Mouse (Mus musculus) heart, embryonic 11.5 days (tissue): ENCODE data around the gene Gbp2. TPM values are rescaled to one million over a fixed set of nuclear protein-coding genes. Genes with fewer than 3 reads are reported as not detected.
"Not testable (repeated sequence)": the region's sequence is repeated elsewhere in the genome, so short reads cannot be mapped to it uniquely, and the experiment has no call there.

Experiments used
- ATAC-seq: fragments of 200-750 bp; cut with Nextera tagmentation; replicated peaks from 2 replicates; pipeline ENCODE4 v1.8.0; 2017; ENCODE audit warnings: moderate library complexity; ENCODE audit not compliant: insufficient number of reproducible peaks, low FRiP score, low TSS enrichment
- H3K27ac ChIP-seq: fragments of 300-500 bp; sonication (generic); 2 replicates; pipeline ENCODE4 v1.5.1; 2014; ENCODE audit warnings: mild to moderate bottlenecking, low read depth, low read length
- H3K27me3 ChIP-seq: fragments of 300-500 bp; sonication (generic); 2 replicates; pipeline ENCODE4 v1.6.1; 2014; ENCODE audit warnings: mild to moderate bottlenecking, low read length, mixed read lengths; ENCODE audit not compliant: control insufficient read depth, insufficient read depth
- H3K36me3 ChIP-seq: fragments of 300-500 bp; sonication (generic); 2 replicates; pipeline ENCODE4 v1.6.1; 2014; ENCODE audit warnings: mild to moderate bottlenecking, low read length, moderate library complexity, mixed read lengths; ENCODE audit not compliant: control insufficient read depth, insufficient read depth
- H3K4me1 ChIP-seq: fragments of 300-500 bp; sonication (generic); 2 replicates; pipeline ENCODE4 v1.6.1; 2014; ENCODE audit warnings: low read length; ENCODE audit not compliant: control insufficient read depth, insufficient read depth
- H3K4me2 ChIP-seq: fragments of 300-500 bp; sonication (generic); 2 replicates; pipeline ENCODE4 v1.6.1; 2014; ENCODE audit warnings: mild to moderate bottlenecking, moderate library complexity
- H3K4me3 ChIP-seq: fragments of 300-500 bp; sonication (generic); 2 replicates; pipeline ENCODE4 v1.5.1; 2014; ENCODE audit warnings: low read depth, low read length
- H3K9ac ChIP-seq: fragments of 300-500 bp; sonication (generic); 2 replicates; pipeline ENCODE4 v1.6.1; 2014; ENCODE audit warnings: mild to moderate bottlenecking, low read depth, low read length, moderate library complexity
- H3K9me3 ChIP-seq: fragments of 300-500 bp; sonication (generic); replicated peaks from 2 replicates; pipeline ENCODE4 v1.6.1; 2016; ENCODE audit warnings: low read length; ENCODE audit not compliant: control insufficient read depth
- WGBS: fragments of 180-500 bp; shearing (Covaris S2); extraction: QIAGEN DNeasy Blood & Tissue Kit; methylation state at CpG from one replicate; pipeline ENCODE4 v1.1.7; 2014; ENCODE audit not compliant: insufficient replicate concordance; 5-methylcytosine and 5-hydroxymethylcytosine counted together
- polyA plus RNA-seq: library from polyadenylated mRNA; unstranded; fragments of >200 nt; fragmentation: Nextera tagmentation; extraction: Ambion mirVana; gene quantifications from 2 replicates; pipeline ENCODE4 v1.2.1, GENCODE M21; 2014

Gene Gbp2
- polyA plus RNA-seq, 1 experiment from 2014 or later: 1.1 TPM

- Histone ChIP-seq H3K9me3 (no peaks in the 10 kb centered on the region), H3K9ac (no peak within 1 kb of the TSS), H3K36me3 (no peaks in the 10 kb centered on the region), H3K27ac (no peak within 1 kb of the TSS), H3K4me3 (no peak within 1 kb of the TSS), H3K4me1 (no peaks in the 10 kb centered on the region), H3K4me2 (no peak within 1 kb of the TSS), H3K27me3 (no peaks in the 10 kb centered on the region)
- WGBS: 71% methylated on average over 1 of the region's 1 CpGs
- ATAC-seq: no peak
These were observed 25.9 kb upstream of the Gbp2 start, which contains the start of gene Gbp2b for GRCm38 (mm10) chr3:142594547-142594946. TSS of gene Gbp2b (plus strand) at chr3:142594847.

- Histone ChIP-seq H3K4me2 (no peak overlapping the region), H3K27ac (no peak overlapping the region), H3K4me3 (no peak overlapping the region), H3K36me3 (no peaks in the 10 kb centered on the region), H3K27me3 (no peaks in the 10 kb centered on the region), H3K4me1 (no peaks in the 10 kb centered on the region), H3K9ac (no peak overlapping the region), H3K9me3 (no peaks in the 10 kb centered on the region)
- ATAC-seq: no peak
- 65% methylated on average over 3 of the region's 3 CpGs for WGBS
These were observed 22.5 kb upstream of the Gbp2 start for GRCm38 (mm10) chr3:142597923-142598322.

DNA sequence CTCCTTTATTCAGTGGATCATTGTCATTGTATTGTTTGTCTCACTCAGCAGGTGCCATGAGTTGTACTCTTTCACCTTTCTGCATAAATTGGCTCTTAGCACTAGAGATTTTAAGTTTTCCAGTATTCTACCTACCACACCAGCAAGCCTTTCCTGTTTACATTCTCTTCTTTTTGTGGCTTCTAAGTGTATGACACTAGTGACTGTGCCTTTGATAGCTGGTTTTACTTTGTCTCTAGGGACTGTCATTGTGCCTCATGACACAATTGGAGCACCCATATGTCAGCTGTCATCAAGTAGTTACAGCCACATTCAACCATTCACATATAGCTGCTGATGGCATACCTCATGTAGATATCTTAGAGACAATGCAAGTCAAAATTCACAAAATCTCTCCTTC is 18.7 kb upstream of the Gbp2 start:
- no peaks in the 10 kb centered on the region for H3K4me1 ChIP-seq
- H3K4me2 ChIP-seq: no peak overlapping the region
- H3K27ac ChIP-seq: no peak overlapping the region
- ATAC-seq: no peak
- no peak overlapping the region for H3K9ac ChIP-seq
- H3K36me3 ChIP-seq: no peaks in the 10 kb centered on the region
- no peaks in the 10 kb centered on the region for H3K9me3 ChIP-seq
- H3K4me3 ChIP-seq: no peak overlapping the region
- no peaks in the 10 kb centered on the region for H3K27me3 ChIP-seq

DNA sequence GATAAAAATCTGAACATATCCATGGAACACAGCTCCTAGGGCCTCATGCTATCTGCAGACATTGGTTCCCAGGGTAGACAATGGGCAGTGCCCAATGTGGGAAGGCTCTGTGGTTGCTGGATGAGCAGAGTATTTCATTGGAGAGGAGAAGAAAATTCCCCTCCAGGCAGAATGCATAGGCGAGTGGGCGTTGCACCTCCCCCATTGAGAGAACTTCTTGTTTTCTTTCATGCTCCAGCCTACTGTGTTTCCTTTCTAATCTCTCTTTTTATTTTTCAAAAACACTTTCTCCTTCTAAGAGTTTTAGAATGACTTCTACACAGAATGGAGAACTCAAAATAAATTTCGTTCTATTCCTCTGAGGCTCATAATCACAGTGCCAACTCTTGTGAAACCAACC is 1.7 kb upstream of the Gbp2 start:
- no peak overlapping the region for H3K27ac ChIP-seq
- no peak overlapping the region for H3K4me2 ChIP-seq
- H3K9me3 ChIP-seq: no peaks in the 10 kb centered on the region
- H3K36me3 ChIP-seq: no peaks in the 10 kb centered on the region
- no peak overlapping the region for H3K4me3 ChIP-seq
- ATAC-seq: no peak
- no peak overlapping the region for H3K9ac ChIP-seq
- no peaks in the 10 kb centered on the region for H3K27me3 ChIP-seq
- H3K4me1 ChIP-seq: no peaks in the 10 kb centered on the region
- 77% methylated on average over 3 of the region's 3 CpGs for WGBS

DNA sequence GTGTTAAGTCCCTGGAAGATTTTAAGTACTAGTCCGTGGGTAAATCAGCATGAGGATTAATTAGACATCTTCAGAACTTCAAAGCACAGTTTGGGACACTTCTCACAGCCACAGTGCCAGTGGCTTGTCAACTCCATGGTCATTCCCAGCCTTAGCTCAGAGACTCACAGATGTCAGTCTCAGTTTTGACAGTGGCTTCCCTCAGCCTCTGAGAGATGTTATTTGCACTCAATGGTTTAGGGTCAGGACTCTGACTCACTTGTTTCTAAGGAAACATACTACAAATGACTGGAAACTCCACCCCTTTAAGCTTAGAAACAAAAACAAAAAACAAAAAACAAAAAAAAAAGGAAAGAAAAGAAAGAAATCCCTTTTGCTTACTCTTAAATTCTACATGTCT is 796 bp upstream of the Gbp2 start:
- H3K9ac ChIP-seq: no peak overlapping the region
- no peak overlapping the region for H3K4me3 ChIP-seq
- H3K36me3 ChIP-seq: no peaks in the 10 kb centered on the region
- H3K4me2 ChIP-seq: no peak overlapping the region
- no peaks in the 10 kb centered on the region for H3K9me3 ChIP-seq
- H3K27me3 ChIP-seq: no peaks in the 10 kb centered on the region
- no peaks in the 10 kb centered on the region for H3K4me1 ChIP-seq
- ATAC-seq: no peak
- H3K27ac ChIP-seq: no peak overlapping the region
- WGBS: 42% methylated on average over 1 of the region's 1 CpGs

DNA sequence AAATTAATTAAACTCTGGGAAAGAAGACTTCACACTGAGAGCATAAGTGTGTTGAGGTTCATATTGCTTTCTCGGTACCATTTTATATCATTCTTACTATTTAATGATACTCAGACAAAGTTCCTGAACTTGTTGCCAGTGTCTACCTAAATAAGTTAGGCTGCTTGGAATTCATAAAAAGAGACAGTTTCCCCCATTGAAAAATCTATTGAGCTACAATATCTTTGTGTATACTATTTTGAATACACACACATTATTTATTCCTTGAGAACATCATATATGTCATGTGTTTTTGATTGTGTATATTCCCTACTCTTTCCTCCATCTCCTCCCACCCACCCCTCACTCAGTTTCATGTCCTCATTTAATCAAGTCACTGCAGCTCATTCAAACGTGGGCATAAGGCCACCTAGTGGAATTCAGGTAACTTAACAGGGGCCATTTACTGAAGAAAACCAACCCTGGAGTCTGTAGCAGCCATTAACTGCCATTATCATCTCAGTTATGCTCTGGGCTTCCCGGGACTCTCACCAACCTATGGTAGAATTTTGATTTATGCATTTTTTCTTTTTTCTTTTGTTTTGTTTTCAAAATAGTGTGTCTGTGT is 657 bp downstream of the Gbp2 start:
- Histone ChIP-seq H3K9me3 (no peaks in the 10 kb centered on the region), H3K9ac (no peak overlapping the region), H3K4me3 (no peak overlapping the region), H3K4me1 (no peaks in the 10 kb centered on the region), H3K27ac (no peak overlapping the region), H3K36me3 (no peaks in the 10 kb centered on the region), H3K27me3 (no peaks in the 10 kb centered on the region), H3K4me2 (peak overlapping the region; percentile 53; the same call in 1 of the 2 replicates)
- no peak for ATAC-seq
- 42% methylated on average over 3 of the region's 3 CpGs for WGBS

DNA sequence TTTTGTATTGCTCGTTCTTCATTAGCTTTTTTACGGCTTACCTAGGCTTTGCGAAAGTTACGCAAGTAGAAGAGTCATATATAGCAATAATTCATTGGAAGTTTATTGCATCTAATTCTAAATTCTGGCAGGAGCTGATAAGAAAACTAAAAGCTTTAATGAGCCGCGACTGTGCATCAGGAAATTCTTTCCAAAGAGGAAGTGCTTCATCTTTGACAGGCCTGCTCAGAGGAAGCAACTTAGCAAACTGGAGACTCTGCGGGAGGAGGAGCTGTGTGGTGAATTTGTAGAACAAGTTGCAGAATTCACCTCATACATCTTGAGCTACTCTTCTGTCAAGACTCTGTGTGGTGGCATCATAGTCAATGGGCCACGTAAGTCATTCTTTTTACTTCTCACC is 10.0 kb downstream of the Gbp2 start:
- no peaks in the 10 kb centered on the region for H3K9me3 ChIP-seq

GRCm38 (mm10) chr3:142640201-142640600 is 19.8 kb downstream of the Gbp2 start:
- Histone ChIP-seq H3K36me3 (no peaks in the 10 kb centered on the region), H3K27me3 (no peaks in the 10 kb centered on the region), H3K4me3 (no peak overlapping the region), H3K9me3 (no peaks in the 10 kb centered on the region), H3K9ac (no peak overlapping the region), H3K4me2 (peak overlapping the region; percentile 41), H3K27ac (no peak overlapping the region), H3K4me1 (no peaks in the 10 kb centered on the region)
- 6% methylated on average over 9 of the region's 9 CpGs for WGBS
- ATAC-seq: no peak

More for the DNA sequence above, 10.0 kb downstream of the Gbp2 start:
- no peak for ATAC-seq
- whole genome bisulfite sequencing: 76% methylated on average over 8 of the region's 8 CpGs
- Histone ChIP-seq H3K27me3 (no peaks in the 10 kb centered on the region), H3K27ac (no peak overlapping the region), H3K4me1 (no peaks in the 10 kb centered on the region), H3K4me3 (no peak overlapping the region), H3K9ac (no peak overlapping the region), H3K36me3 (no peaks in the 10 kb centered on the region), H3K4me2 (no peak overlapping the region)

DNA sequence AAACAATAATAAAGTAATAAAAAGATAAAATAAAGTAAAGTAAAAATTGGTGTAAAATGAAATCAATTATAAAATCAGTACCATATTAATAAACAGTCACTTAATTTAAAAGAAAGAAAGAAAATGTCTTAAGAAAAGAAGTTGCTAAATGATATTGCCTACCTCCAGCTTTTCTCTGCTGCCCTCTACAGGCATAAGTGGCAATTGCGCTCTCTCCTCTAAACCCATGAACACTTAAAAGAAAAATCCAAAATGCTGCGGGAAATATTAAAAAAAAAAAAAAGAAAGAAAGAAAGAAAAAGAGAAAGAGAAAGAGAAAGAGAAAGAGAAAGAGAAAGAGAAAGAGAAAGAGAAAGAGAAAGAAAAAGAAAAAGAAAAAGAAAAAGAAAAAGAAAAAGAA is 25.5 kb downstream of the Gbp2 start:
- H3K9ac ChIP-seq, H3K36me3 ChIP-seq, H3K27me3 ChIP-seq, H3K9me3 ChIP-seq, H3K4me2 ChIP-seq, ATAC-seq, H3K4me1 ChIP-seq, H3K4me3 ChIP-seq, H3K27ac ChIP-seq: not testable (repeated sequence)
- WGBS: 13% methylated on average over 2 of the region's 2 CpGs
